Mouse (Mus musculus) G1E (cell line): ENCODE measurements around the gene Fxyd5.

Experiments used
- CTCF ChIP-seq: IDR thresholded peaks from 2 replicates; pipeline ENCODE4 v1.5.1; 2012; ENCODE audit warnings: low read depth, low read length, inconsistent platforms, mixed read lengths
- GATA1 ChIP-seq: IDR thresholded peaks from 2 replicates; pipeline ENCODE4 v1.6.1; 2012; ENCODE audit warnings: borderline replicate concordance, low read length, inconsistent platforms, mixed read lengths
- GATA2 ChIP-seq: IDR thresholded peaks from 2 replicates; pipeline ENCODE4 v1.6.1; 2012; ENCODE audit warnings: low read depth, low read length, inconsistent platforms, borderline replicate concordance
- POLR2AphosphoS5 ChIP-seq: IDR thresholded peaks from 2 replicates; pipeline ENCODE4 v1.6.1; 2012; ENCODE audit warnings: low read depth, low read length, inconsistent platforms; ENCODE audit not compliant: insufficient replicate concordance
- TAL1 ChIP-seq: conservative IDR thresholded peaks from 2 replicates; pipeline ENCODE4 v1.6.1; 2012; ENCODE audit warnings: low read depth, low read length, inconsistent platforms, mixed read lengths

GRCm38 (mm10) chr7:31073546-31073945, 31.3 kb upstream of the Fxyd5 start:
- TF ChIP-seq CTCF, result no peak
- no peak for TF ChIP-seq GATA1
- TF ChIP-seq TAL1, result no peak
- TF ChIP-seq POLR2AphosphoS5, result no peak
- TF ChIP-seq GATA2, result no peak
